Mouse (Mus musculus) CH12.LX (cell line): ENCODE results near the gene F7.

Source experiments
- CTCF ChIP-seq, 2 experiments: IDR thresholded peaks in 1 of 2; conservative IDR thresholded peaks in 1 of 2; 2 replicates each; pipeline ENCODE4 v1.5.1; 2011 to 2012; ENCODE audit warnings: low read depth in 2 of 2, low read length in 2 of 2, improper control_type of control experiment in 1 of 2, inconsistent platforms in 1 of 2, mild to moderate bottlenecking in 1 of 2, moderate library complexity in 1 of 2
- MAX ChIP-seq: IDR thresholded peaks from 2 replicates; pipeline ENCODE4 v1.6.1; 2011; ENCODE audit warnings: low read length, improper control_type of control experiment
- PAX5 ChIP-seq: IDR thresholded peaks from 2 replicates; pipeline ENCODE4 v1.6.1; 2012; ENCODE audit warnings: low read length, inconsistent platforms, mixed read lengths
- POLR2A ChIP-seq: IDR thresholded peaks from 2 replicates; pipeline ENCODE4 v1.6.1; 2011; ENCODE audit warnings: low read depth, mild to moderate bottlenecking, improper control_type of control experiment, low read length
- TBP ChIP-seq: conservative IDR thresholded peaks from 2 replicates; pipeline ENCODE4 v1.6.1; 2011; ENCODE audit warnings: low read depth, low read length, improper control_type of control experiment
- TCF12 ChIP-seq: IDR thresholded peaks from 2 replicates; pipeline ENCODE4 v1.6.1; 2014; ENCODE audit warnings: low read depth, mild to moderate bottlenecking, inconsistent platforms, low read length, improper control_type of control experiment

- no peak for TF ChIP-seq POLR2A
- TF ChIP-seq CTCF (conservative IDR thresholded peaks at IDR 0.05 in 1 of 2, IDR thresholded peaks at IDR 0.05 in 1 of 2; ENCODE audit: low read depth in 2 of 2, low read length in 2 of 2) = peak; percentile 51 to 79; a peak in 3 of 4 replicates
- TF ChIP-seq MAX = no peak
- no peak for TF ChIP-seq TCF12
- no peak for TF ChIP-seq PAX5
- TF ChIP-seq TBP = no peak
Measured at GRCm38 (mm10) chr8:12978726-12979125, 47.1 kb upstream of the F7 start.
